Mouse (Mus musculus): ENCODE results near the gene Zfp607b. TPM values are rescaled to one million over a fixed set of nuclear protein-coding genes. Genes with fewer than 3 reads are reported as not detected.

Gene Zfp607b
- polyA plus RNA-seq, 1 experiment = 1.6 TPM

DNA sequence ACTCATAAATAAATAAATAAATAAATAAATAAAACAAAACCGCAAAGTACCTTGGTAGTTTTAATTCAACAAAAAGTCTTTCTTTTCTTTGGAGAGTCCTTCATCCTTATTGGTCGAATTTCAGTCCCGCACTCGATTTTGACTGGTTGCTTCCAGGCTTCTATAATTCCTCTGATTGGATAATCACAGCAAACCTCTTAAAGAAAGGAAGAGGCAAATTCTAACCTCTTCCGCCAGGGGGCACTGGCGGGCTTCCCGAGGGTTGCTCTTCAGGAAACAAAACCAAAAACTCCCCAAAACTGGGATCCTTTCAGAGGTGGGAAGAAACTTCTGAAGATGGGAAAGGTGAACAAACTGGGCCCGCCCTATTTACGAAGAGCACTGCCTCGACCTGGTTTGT lies 38.2 kb upstream of the Zfp607b start:
- Histone ChIP-seq H3K9me3 (replicated peaks; ENCODE audit: control insufficient read depth, insufficient read depth, low read length, poor library complexity, severe bottlenecking) (no peaks in the 10 kb centered on the region), H3K9ac (ENCODE audit: low read depth, poor library complexity, severe bottlenecking) (no peak overlapping the region; the same call in 1 of the 2 replicates), H3K4me1 (ENCODE audit: control insufficient read depth, insufficient read depth, low read length) (no peaks in the 10 kb centered on the region), H3K36me3 (ENCODE audit: control insufficient read depth, insufficient read depth, low read length, poor library complexity, severe bottlenecking) (no peaks in the 10 kb centered on the region), H3K4me3 (ENCODE audit: low read depth, low read length) (peak overlapping the region; percentile 51), H3K27ac (ENCODE audit: insufficient read depth, low read length) (no peak overlapping the region), H3K27me3 (ENCODE audit: control insufficient read depth, insufficient read depth, low read length, poor library complexity, severe bottlenecking) (no peaks in the 10 kb centered on the region)
- no peak for TF ChIP-seq POLR2A (IDR thresholded peaks at IDR 0.05; ENCODE audit: insufficient read depth, low read length)
- peak; percentile 65 for TF ChIP-seq CTCF (IDR thresholded peaks at IDR 0.05; ENCODE audit: low read depth, low read length)

DNA sequence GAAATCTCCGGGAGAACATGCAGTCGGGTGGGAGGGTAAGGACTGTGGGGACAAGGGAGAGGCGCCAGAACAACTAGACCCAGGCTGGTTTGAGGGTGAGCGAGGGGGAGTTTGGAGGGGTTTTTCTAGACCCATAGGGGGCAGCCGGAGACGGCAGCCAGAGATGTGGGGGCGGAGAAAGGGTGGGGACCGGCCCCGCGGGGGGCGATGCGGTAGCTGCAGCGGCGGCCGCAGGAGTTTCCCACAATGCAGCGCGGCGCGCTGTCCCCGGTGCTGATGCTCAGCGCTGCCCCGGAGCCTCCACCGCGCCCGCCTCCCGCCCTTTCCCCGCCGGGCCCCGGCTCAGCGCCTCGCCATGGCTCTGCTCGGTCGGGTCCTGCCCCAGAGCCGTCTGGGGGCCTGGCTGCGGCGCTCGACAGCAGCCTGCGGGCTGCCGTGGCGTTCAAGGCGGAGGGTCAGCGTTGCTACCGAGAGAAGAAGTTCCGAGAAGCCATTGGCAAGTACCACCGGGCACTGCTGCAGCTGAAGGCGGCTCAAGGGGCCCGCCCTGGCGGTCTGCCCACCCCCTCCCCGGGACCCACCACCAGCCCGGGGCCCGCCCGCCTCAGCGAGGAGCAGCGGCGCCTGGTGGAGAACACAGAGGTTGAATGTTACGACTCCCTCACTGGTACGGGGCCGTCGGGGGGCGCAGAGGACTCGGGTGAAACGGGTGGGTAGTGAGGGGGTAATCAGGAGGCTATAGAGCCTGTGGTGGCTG lies 35.3 kb upstream of the Zfp607b start, which contains the start of gene Ttc9b:
TSS of gene Ttc9b (plus strand) at position 235 of the 757 bp plus-strand sequence.
- Histone ChIP-seq H3K27me3 (ENCODE audit: control insufficient read depth, insufficient read depth, low read length, poor library complexity, severe bottlenecking) (0 out of 2 replicates have a peak, but pooled peaks cover 3% of the 10 kb centered on the region), H3K4me1 (ENCODE audit: control insufficient read depth, insufficient read depth, low read length) (no peaks in the 10 kb centered on the region), H3K36me3 (ENCODE audit: control insufficient read depth, insufficient read depth, low read length, poor library complexity, severe bottlenecking) (no peaks in the 10 kb centered on the region), H3K27ac (ENCODE audit: insufficient read depth, low read length) (no peak within 1 kb of the TSS), H3K9me3 (replicated peaks; ENCODE audit: control insufficient read depth, insufficient read depth, low read length, poor library complexity, severe bottlenecking) (no peaks in the 10 kb centered on the region), H3K9ac (ENCODE audit: low read depth, poor library complexity, severe bottlenecking) (no peak within 1 kb of the TSS), H3K4me3 (ENCODE audit: low read depth, low read length) (peak within 1 kb of the TSS; percentile 45)
- TF ChIP-seq EP300 (IDR thresholded peaks at IDR 0.05; ENCODE audit: insufficient read depth, low read depth, low read length) (0 out of 2 replicates have a peak, but pooled peaks have one; percentile 26), CTCF (IDR thresholded peaks at IDR 0.05; ENCODE audit: low read depth, low read length) (peak; percentile 28), POLR2A (IDR thresholded peaks at IDR 0.05; ENCODE audit: insufficient read depth, low read length) (no peak)

DNA sequence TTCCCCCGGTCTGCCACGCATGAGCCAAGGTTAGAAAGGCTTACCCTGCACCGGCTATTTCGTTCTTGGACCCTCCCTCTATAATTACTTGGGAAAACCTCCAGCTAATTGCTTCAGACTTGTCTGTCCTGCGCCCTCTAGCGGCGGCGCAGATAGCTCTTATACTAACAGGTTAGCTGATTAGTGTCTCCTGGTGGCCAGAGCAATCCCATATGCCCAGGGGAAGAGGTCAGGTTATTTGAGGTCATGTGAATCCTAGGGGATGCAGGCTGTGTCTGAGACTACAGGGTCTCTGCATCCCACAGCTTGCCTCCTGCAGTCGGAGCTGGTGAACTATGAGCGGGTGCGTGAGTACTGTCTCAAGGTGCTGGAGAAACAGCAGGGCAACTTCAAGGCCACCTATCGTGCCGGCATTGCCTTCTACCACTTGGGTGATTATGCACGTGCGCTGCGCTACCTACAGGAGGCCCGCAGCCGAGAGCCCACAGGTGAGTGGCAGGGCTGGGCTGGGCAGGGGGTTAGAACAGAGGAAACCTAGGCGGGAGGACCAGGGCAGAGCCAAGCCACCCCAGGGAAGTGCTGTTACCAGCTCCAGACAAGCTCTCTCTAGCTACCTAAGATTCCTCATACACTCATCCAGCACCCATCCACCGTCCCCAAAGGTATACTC lies 34.4 kb upstream of the Zfp607b start:
- TF ChIP-seq CTCF (IDR thresholded peaks at IDR 0.05; ENCODE audit: low read depth, low read length) (peak; percentile 54), POLR2A (IDR thresholded peaks at IDR 0.05; ENCODE audit: insufficient read depth, low read length) (no peak)
- H3K27ac ChIP-seq (ENCODE audit: insufficient read depth, low read length) = no peak overlapping the region
- H3K27me3 ChIP-seq (ENCODE audit: control insufficient read depth, insufficient read depth, low read length, poor library complexity, severe bottlenecking) = 0 out of 2 replicates have a peak, but pooled peaks cover 3% of the 10 kb centered on the region
- H3K36me3 ChIP-seq (ENCODE audit: control insufficient read depth, insufficient read depth, low read length, poor library complexity, severe bottlenecking) = no peaks in the 10 kb centered on the region
- H3K4me3 ChIP-seq (ENCODE audit: low read depth, low read length) = no peak overlapping the region
- no peaks in the 10 kb centered on the region for H3K4me1 ChIP-seq (ENCODE audit: control insufficient read depth, insufficient read depth, low read length)
- no peaks in the 10 kb centered on the region for H3K9me3 ChIP-seq (replicated peaks; ENCODE audit: control insufficient read depth, insufficient read depth, low read length, poor library complexity, severe bottlenecking)
- no peak overlapping the region for H3K9ac ChIP-seq (ENCODE audit: low read depth, poor library complexity, severe bottlenecking)

DNA sequence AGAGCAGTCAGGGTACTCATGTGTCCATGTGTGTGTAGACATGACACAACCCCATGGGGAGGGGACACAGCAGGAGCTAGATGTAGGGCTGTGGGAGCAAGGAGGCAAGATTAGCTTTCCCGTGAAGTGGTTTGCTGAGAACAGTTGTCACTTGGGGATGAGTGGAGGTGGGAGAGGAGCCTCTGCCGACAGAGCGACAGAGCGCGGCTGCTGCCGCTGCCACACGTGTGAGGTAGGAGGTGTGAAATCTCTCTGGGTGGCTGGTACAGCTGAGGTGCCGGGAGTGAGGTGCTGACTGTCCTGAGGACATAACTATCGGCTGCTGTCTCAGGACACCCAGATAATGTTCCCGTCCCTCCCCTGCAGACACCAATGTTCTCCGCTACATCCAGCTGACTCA lies 33.6 kb upstream of the Zfp607b start:
- Histone ChIP-seq H3K4me1 (ENCODE audit: control insufficient read depth, insufficient read depth, low read length) (no peaks in the 10 kb centered on the region), H3K27ac (ENCODE audit: insufficient read depth, low read length) (no peak overlapping the region), H3K9me3 (replicated peaks; ENCODE audit: control insufficient read depth, insufficient read depth, low read length, poor library complexity, severe bottlenecking) (no peaks in the 10 kb centered on the region), H3K9ac (ENCODE audit: low read depth, poor library complexity, severe bottlenecking) (no peak overlapping the region), H3K27me3 (ENCODE audit: control insufficient read depth, insufficient read depth, low read length, poor library complexity, severe bottlenecking) (0 out of 2 replicates have a peak, but pooled peaks cover 3% of the 10 kb centered on the region), H3K4me3 (ENCODE audit: low read depth, low read length) (no peak overlapping the region), H3K36me3 (ENCODE audit: control insufficient read depth, insufficient read depth, low read length, poor library complexity, severe bottlenecking) (no peaks in the 10 kb centered on the region)
- TF ChIP-seq CTCF (IDR thresholded peaks at IDR 0.05; ENCODE audit: low read depth, low read length) = no peak
- TF ChIP-seq POLR2A (IDR thresholded peaks at IDR 0.05; ENCODE audit: insufficient read depth, low read length) = no peak
- TF ChIP-seq EP300 (IDR thresholded peaks at IDR 0.05; ENCODE audit: insufficient read depth, low read depth, low read length) = no peak

DNA sequence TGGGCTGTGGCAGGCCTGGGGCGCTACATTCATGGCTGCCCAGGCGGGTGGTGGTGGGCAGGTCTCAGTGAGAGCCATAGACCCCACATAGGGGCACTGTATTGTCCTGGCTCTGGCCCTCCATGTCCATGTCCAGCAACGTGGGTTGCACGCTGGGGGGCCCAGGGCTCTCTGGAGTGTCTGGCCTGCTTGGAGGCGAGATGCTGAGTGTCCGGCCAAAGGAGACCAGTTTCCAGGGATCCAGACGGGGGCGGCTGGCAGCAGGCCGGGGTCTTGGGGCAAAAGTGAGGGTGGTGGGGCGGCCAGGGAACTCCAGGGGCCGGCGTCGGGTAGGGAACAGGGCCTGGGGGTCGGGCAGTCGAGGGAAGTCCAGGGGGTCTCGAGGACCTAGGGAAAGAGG lies 32.5 kb upstream of the Zfp607b start:
- Histone ChIP-seq H3K27ac (ENCODE audit: insufficient read depth, low read length) (no peak overlapping the region), H3K36me3 (ENCODE audit: control insufficient read depth, insufficient read depth, low read length, poor library complexity, severe bottlenecking) (no peaks in the 10 kb centered on the region), H3K9me3 (replicated peaks; ENCODE audit: control insufficient read depth, insufficient read depth, low read length, poor library complexity, severe bottlenecking) (no peaks in the 10 kb centered on the region), H3K27me3 (ENCODE audit: control insufficient read depth, insufficient read depth, low read length, poor library complexity, severe bottlenecking) (0 out of 2 replicates have a peak, but pooled peaks cover 3% of the 10 kb centered on the region), H3K9ac (ENCODE audit: low read depth, poor library complexity, severe bottlenecking) (no peak overlapping the region), H3K4me3 (ENCODE audit: low read depth, low read length) (no peak overlapping the region), H3K4me1 (ENCODE audit: control insufficient read depth, insufficient read depth, low read length) (no peaks in the 10 kb centered on the region)
- TF ChIP-seq EP300 (IDR thresholded peaks at IDR 0.05; ENCODE audit: insufficient read depth, low read depth, low read length) = no peak

DNA sequence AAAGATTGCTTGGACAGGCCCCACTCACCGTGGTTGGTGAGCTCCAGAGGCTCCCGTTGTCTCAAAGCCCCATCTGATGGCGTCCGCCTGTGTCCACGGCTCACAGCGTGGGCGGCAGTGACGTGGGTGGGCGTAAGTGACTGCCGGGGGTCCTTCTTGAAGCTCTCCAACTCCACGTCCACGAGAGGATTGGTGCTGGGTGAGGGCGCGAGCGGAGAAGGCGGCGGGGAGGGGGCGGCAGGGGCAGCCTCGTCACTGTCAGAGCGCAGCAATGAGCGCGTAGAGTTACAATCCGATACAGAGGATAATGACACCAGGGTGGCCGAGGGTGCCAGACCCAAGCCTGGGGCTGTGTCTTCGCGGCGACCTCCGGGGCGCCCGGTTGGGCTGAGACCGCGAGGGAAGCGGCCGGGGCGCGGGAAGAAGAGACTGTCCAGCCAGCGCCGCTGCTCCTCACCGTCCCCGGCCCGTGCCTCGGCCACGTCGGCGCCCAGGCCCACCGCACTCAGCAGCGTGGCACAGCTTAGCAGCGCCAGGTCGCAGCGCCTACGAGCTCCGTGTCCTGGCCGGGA lies 31.2 kb upstream of the Zfp607b start:
- Histone ChIP-seq H3K27me3 (ENCODE audit: control insufficient read depth, insufficient read depth, low read length, poor library complexity, severe bottlenecking) (0 out of 2 replicates have a peak, but pooled peaks cover 3% of the 10 kb centered on the region), H3K36me3 (ENCODE audit: control insufficient read depth, insufficient read depth, low read length, poor library complexity, severe bottlenecking) (no peaks in the 10 kb centered on the region), H3K4me1 (ENCODE audit: control insufficient read depth, insufficient read depth, low read length) (no peaks in the 10 kb centered on the region), H3K4me3 (ENCODE audit: low read depth, low read length) (peak overlapping the region; percentile 45), H3K9me3 (replicated peaks; ENCODE audit: control insufficient read depth, insufficient read depth, low read length, poor library complexity, severe bottlenecking) (no peaks in the 10 kb centered on the region), H3K27ac (ENCODE audit: insufficient read depth, low read length) (no peak overlapping the region), H3K9ac (ENCODE audit: low read depth, poor library complexity, severe bottlenecking) (peak overlapping the region; percentile 59)
- TF ChIP-seq CTCF (IDR thresholded peaks at IDR 0.05; ENCODE audit: low read depth, low read length) (no peak), POLR2A (IDR thresholded peaks at IDR 0.05; ENCODE audit: insufficient read depth, low read length) (no peak), EP300 (IDR thresholded peaks at IDR 0.05; ENCODE audit: insufficient read depth, low read depth, low read length) (no peak)
